Mouse (Mus musculus): ENCODE measurements around the gene Lbp.

GRCm38 (mm10) chr2:158343495-158343894, 37.2 kb downstream of the Lbp start:
- TF ChIP-seq MYOG (IDR thresholded peaks at IDR 0.05; ENCODE audit: control insufficient read depth, extremely low read depth, insufficient read length) (no peak), USF1 (IDR thresholded peaks at IDR 0.05; ENCODE audit: low read depth) (no peak), CTCF (IDR thresholded peaks at IDR 0.05; ENCODE audit: control insufficient read depth, insufficient read depth, insufficient read length) (no peak), MYOD1 (IDR thresholded peaks at IDR 0.05; ENCODE audit: control insufficient read depth, insufficient read length, low read depth) (no peak), MAX (IDR thresholded peaks at IDR 0.05) (no peak), CEBPB (IDR thresholded peaks at IDR 0.05; ENCODE audit: low read depth) (no peak), FOSL1 (IDR thresholded peaks at IDR 0.05; ENCODE audit: insufficient read depth, low read length, poor library complexity, severe bottlenecking) (no peak)
